Mouse (Mus musculus) kidney, postnatal 36 days (tissue): ENCODE measurements around the gene Tmem266.

Source experiments
- DNase-seq, 2 experiments: peaks; one replicate each; pipeline ENCODE4 v3.0.0; 2021 to 2022; ENCODE audit warnings: mixed read lengths in 2 of 2

Tmem266 gene

GRCm38 (mm10) chr9:55326515-55327233 is at the start of gene Tmem266, which contains the start of gene Nrg4:
Tmem266 (plus strand) TSS chr9:55326913.
Nrg4 (minus strand) TSS chr9:55326844.
- peak; percentile 48 to 84 for DNase-seq

GRCm38 (mm10) chr9:55277562-55277961 is 49.2 kb upstream of the Tmem266 start:
- DNase-seq, result peak; percentile 89 to 90

GRCm38 (mm10) chr9:55279114-55279825 is 47.4 kb upstream of the Tmem266 start:
- DNase-seq, result no peak

GRCm38 (mm10) chr9:55283516-55283915 is 43.2 kb upstream of the Tmem266 start:
- peak; percentile 45 to 61 for DNase-seq

GRCm38 (mm10) chr9:55285197-55285596 is 41.5 kb upstream of the Tmem266 start:
- DNase-seq, result peak in 1 of 2 experiments; percentile 6

GRCm38 (mm10) chr9:55289475-55290198 is 37.1 kb upstream of the Tmem266 start:
- no peak for DNase-seq

GRCm38 (mm10) chr9:55291966-55292365 is 34.7 kb upstream of the Tmem266 start:
- no peak for DNase-seq

GRCm38 (mm10) chr9:55296221-55296620 is 30.5 kb upstream of the Tmem266 start:
- DNase-seq, result no peak

GRCm38 (mm10) chr9:55307066-55307465 is 19.6 kb upstream of the Tmem266 start:
- DNase-seq, result no peak

- DNase-seq, result no peak
These were observed 19.2 kb upstream of the Tmem266 start for GRCm38 (mm10) chr9:55307557-55307956.

GRCm38 (mm10) chr9:55308455-55308854 is 18.3 kb upstream of the Tmem266 start:
- DNase-seq, result no peak

GRCm38 (mm10) chr9:55311560-55311959 is 15.2 kb upstream of the Tmem266 start:
- DNase-seq, result peak; percentile 76 to 82

- no peak for DNase-seq
These were observed 13.0 kb upstream of the Tmem266 start for GRCm38 (mm10) chr9:55313619-55314261.

- DNase-seq, result no peak
These were observed 4.1 kb upstream of the Tmem266 start for GRCm38 (mm10) chr9:55322641-55323040.

- no peak for DNase-seq
These were observed 2.6 kb upstream of the Tmem266 start for GRCm38 (mm10) chr9:55324085-55324484.

GRCm38 (mm10) chr9:55324516-55324915 is 2.2 kb upstream of the Tmem266 start:
- no peak for DNase-seq

- no peak for DNase-seq
These were observed 1.7 kb upstream of the Tmem266 start for GRCm38 (mm10) chr9:55325061-55325460.

- DNase-seq, result no peak
These were observed 874 bp upstream of the Tmem266 start for GRCm38 (mm10) chr9:55325564-55326514.

- DNase-seq, result no peak
These were observed 512 bp downstream of the Tmem266 start for GRCm38 (mm10) chr9:55327234-55327615.

GRCm38 (mm10) chr9:55328151-55328918 is 1.6 kb downstream of the Tmem266 start:
- DNase-seq, result no peak

GRCm38 (mm10) chr9:55329401-55329800 is 2.7 kb downstream of the Tmem266 start:
- DNase-seq, result no peak
